Mouse (Mus musculus) frontal cortex, postnatal 25 days (tissue): Measurements from ENCODE around the gene Ctla4.

Experiments
- DNase-seq, 2 experiments: peaks; one replicate each; pipeline ENCODE4 v3.0.0; 2022; ENCODE audit warnings: low spot score in 2 of 2

The Ctla4 gene

GRCm38 (mm10) chr1:60886981-60887380 lies at the start of gene Ctla4:
Gene Ctla4 (plus strand): TSS chr1:60887000.
- DNase-seq: no peak

GRCm38 (mm10) chr1:60839161-60839560 lies 47.6 kb upstream of the Ctla4 start:
- no peak for DNase-seq

GRCm38 (mm10) chr1:60845318-60846060 lies 41.3 kb upstream of the Ctla4 start:
- DNase-seq: no peak

- peak in 1 of 2 experiments; percentile 53 for DNase-seq
Observed at GRCm38 (mm10) chr1:60846616-60847275, 40.1 kb upstream of the Ctla4 start.

GRCm38 (mm10) chr1:60849112-60849511 lies 37.7 kb upstream of the Ctla4 start:
- no peak for DNase-seq

- DNase-seq: no peak
Observed at GRCm38 (mm10) chr1:60849816-60850215, 37.0 kb upstream of the Ctla4 start.

GRCm38 (mm10) chr1:60851041-60851781 lies 35.6 kb upstream of the Ctla4 start:
- no peak for DNase-seq

- no peak for DNase-seq
Observed at GRCm38 (mm10) chr1:60852075-60852769, 34.6 kb upstream of the Ctla4 start.

GRCm38 (mm10) chr1:60852770-60853147 lies 34.0 kb upstream of the Ctla4 start:
- DNase-seq: no peak

GRCm38 (mm10) chr1:60853330-60853956 lies 33.4 kb upstream of the Ctla4 start:
- DNase-seq: no peak

- no peak for DNase-seq
Observed at GRCm38 (mm10) chr1:60853991-60854390, 32.8 kb upstream of the Ctla4 start.

- no peak for DNase-seq
Observed at GRCm38 (mm10) chr1:60857351-60858220, 29.2 kb upstream of the Ctla4 start.

GRCm38 (mm10) chr1:60859159-60859558 lies 27.6 kb upstream of the Ctla4 start:
- DNase-seq: no peak

- DNase-seq: no peak
Observed at GRCm38 (mm10) chr1:60859842-60860241, 27.0 kb upstream of the Ctla4 start.

GRCm38 (mm10) chr1:60860357-60860946 lies 26.3 kb upstream of the Ctla4 start:
- no peak for DNase-seq

GRCm38 (mm10) chr1:60860955-60861354 lies 25.8 kb upstream of the Ctla4 start:
- DNase-seq: no peak

- DNase-seq: no peak
Observed at GRCm38 (mm10) chr1:60861431-60861830, 25.4 kb upstream of the Ctla4 start.

- no peak for DNase-seq
Observed at GRCm38 (mm10) chr1:60862510-60862909, 24.3 kb upstream of the Ctla4 start.

GRCm38 (mm10) chr1:60862951-60863461 lies 23.8 kb upstream of the Ctla4 start:
- DNase-seq: no peak

- no peak for DNase-seq
Observed at GRCm38 (mm10) chr1:60863701-60864100, 23.1 kb upstream of the Ctla4 start.
